Mouse (Mus musculus): ENCODE results near the gene Cdc40. TPM values are rescaled to one million over a fixed set of nuclear protein-coding genes. Genes with fewer than 3 reads are reported as not detected.
A peak's percentile ranks its signal among the peaks of the same experiment; 100 is the strongest.

Cdc40 gene
- polyA plus RNA-seq, 1 experiment: 33.7 TPM

GRCm38 (mm10) chr10:40896656-40897055 is 13.5 kb upstream of the Cdc40 start:
- Histone ChIP-seq H3K27ac (ENCODE audit: insufficient read depth, low read length) (no peak overlapping the region), H3K4me3 (ENCODE audit: insufficient read depth, low read length) (no peak overlapping the region), H3K4me1 (ENCODE audit: control insufficient read depth, insufficient read depth, low read length) (no peaks in the 10 kb centered on the region)
- TF ChIP-seq POLR2A (IDR thresholded peaks at IDR 0.05; ENCODE audit: low read depth, low read length) (no peak), CTCF (IDR thresholded peaks at IDR 0.05; ENCODE audit: borderline replicate concordance, insufficient read depth, low read length) (no peak)

GRCm38 (mm10) chr10:40895765-40896164 is 12.7 kb upstream of the Cdc40 start:
- H3K4me3 ChIP-seq (ENCODE audit: insufficient read depth, low read length): no peak overlapping the region
- H3K4me1 ChIP-seq (ENCODE audit: control insufficient read depth, insufficient read depth, low read length): no peaks in the 10 kb centered on the region
- no peak overlapping the region for H3K27ac ChIP-seq (ENCODE audit: insufficient read depth, low read length)
- TF ChIP-seq POLR2A (IDR thresholded peaks at IDR 0.05; ENCODE audit: low read depth, low read length) (no peak), CTCF (IDR thresholded peaks at IDR 0.05; ENCODE audit: borderline replicate concordance, insufficient read depth, low read length) (no peak)

- no peak for TF ChIP-seq POLR2A (IDR thresholded peaks at IDR 0.05; ENCODE audit: low read depth, low read length)
- no peak for TF ChIP-seq CTCF (IDR thresholded peaks at IDR 0.05; ENCODE audit: borderline replicate concordance, insufficient read depth, low read length)
- Histone ChIP-seq H3K27ac (ENCODE audit: insufficient read depth, low read length) (no peak overlapping the region), H3K4me1 (ENCODE audit: control insufficient read depth, insufficient read depth, low read length) (no peaks in the 10 kb centered on the region), H3K4me3 (ENCODE audit: insufficient read depth, low read length) (no peak overlapping the region)
Observed at GRCm38 (mm10) chr10:40889146-40889545, 6.0 kb upstream of the Cdc40 start.

GRCm38 (mm10) chr10:40887316-40887715 is 4.2 kb upstream of the Cdc40 start:
- Histone ChIP-seq H3K4me3 (ENCODE audit: insufficient read depth, low read length) (no peak overlapping the region), H3K27ac (ENCODE audit: insufficient read depth, low read length) (no peak overlapping the region)
- TF ChIP-seq CTCF (IDR thresholded peaks at IDR 0.05; ENCODE audit: borderline replicate concordance, insufficient read depth, low read length) (no peak), POLR2A (IDR thresholded peaks at IDR 0.05; ENCODE audit: low read depth, low read length) (no peak)

GRCm38 (mm10) chr10:40885432-40885831 is 2.3 kb upstream of the Cdc40 start:
- Histone ChIP-seq H3K4me3 (ENCODE audit: insufficient read depth, low read length) (no peak overlapping the region), H3K27ac (ENCODE audit: insufficient read depth, low read length) (no peak overlapping the region), H3K4me1 (ENCODE audit: control insufficient read depth, insufficient read depth, low read length) (no peaks in the 10 kb centered on the region; the same call in 1 of the 2 replicates)
- TF ChIP-seq CTCF (IDR thresholded peaks at IDR 0.05; ENCODE audit: borderline replicate concordance, insufficient read depth, low read length): no peak
- TF ChIP-seq POLR2A (IDR thresholded peaks at IDR 0.05; ENCODE audit: low read depth, low read length): no peak

More at GRCm38 (mm10) chr10:40887316-40887715, 4.2 kb upstream of the Cdc40 start:
- no peaks in the 10 kb centered on the region for H3K4me1 ChIP-seq (ENCODE audit: control insufficient read depth, insufficient read depth, low read length)

GRCm38 (mm10) chr10:40884279-40884806 is 1.2 kb upstream of the Cdc40 start:
- Histone ChIP-seq H3K27ac (ENCODE audit: insufficient read depth, low read length) (no peak overlapping the region), H3K4me1 (ENCODE audit: control insufficient read depth, insufficient read depth, low read length) (no peaks in the 10 kb centered on the region; the same call in 1 of the 2 replicates), H3K4me3 (ENCODE audit: insufficient read depth, low read length) (peak overlapping the region; percentile 86)
- 0 out of 2 replicates have a peak, but pooled peaks have one; percentile 13 for TF ChIP-seq CTCF (IDR thresholded peaks at IDR 0.05; ENCODE audit: borderline replicate concordance, insufficient read depth, low read length)
- TF ChIP-seq POLR2A (IDR thresholded peaks at IDR 0.05; ENCODE audit: low read depth, low read length): no peak

- H3K4me3 ChIP-seq (ENCODE audit: insufficient read depth, low read length): peak overlapping the region; percentile 86
- H3K27ac ChIP-seq (ENCODE audit: insufficient read depth, low read length): peak overlapping the region; percentile 72
- no peaks in the 10 kb centered on the region; the same call in 1 of the 2 replicates for H3K4me1 ChIP-seq (ENCODE audit: control insufficient read depth, insufficient read depth, low read length)
- TF ChIP-seq CTCF (IDR thresholded peaks at IDR 0.05; ENCODE audit: borderline replicate concordance, insufficient read depth, low read length) (no peak), POLR2A (IDR thresholded peaks at IDR 0.05; ENCODE audit: low read depth, low read length) (peak; percentile 68)
Observed at GRCm38 (mm10) chr10:40883644-40884278, 650 bp upstream of the Cdc40 start.

- Histone ChIP-seq H3K27ac (ENCODE audit: insufficient read depth, low read length) (peak overlapping the region; percentile 19; the same call in 1 of the 2 replicates), H3K4me3 (ENCODE audit: insufficient read depth, low read length) (peak overlapping the region; percentile 74), H3K4me1 (ENCODE audit: control insufficient read depth, insufficient read depth, low read length) (no peaks in the 10 kb centered on the region; the same call in 1 of the 2 replicates)
- TF ChIP-seq POLR2A (IDR thresholded peaks at IDR 0.05; ENCODE audit: low read depth, low read length) (no peak), CTCF (IDR thresholded peaks at IDR 0.05; ENCODE audit: borderline replicate concordance, insufficient read depth, low read length) (no peak)
Observed at GRCm38 (mm10) chr10:40882333-40882732, 778 bp downstream of the Cdc40 start.

GRCm38 (mm10) chr10:40881236-40881635 is 1.9 kb downstream of the Cdc40 start:
- H3K4me3 ChIP-seq (ENCODE audit: insufficient read depth, low read length): no peak overlapping the region
- TF ChIP-seq POLR2A (IDR thresholded peaks at IDR 0.05; ENCODE audit: low read depth, low read length): no peak
- no peak for TF ChIP-seq CTCF (IDR thresholded peaks at IDR 0.05; ENCODE audit: borderline replicate concordance, insufficient read depth, low read length)
- no peaks in the 10 kb centered on the region; the same call in 1 of the 2 replicates for H3K4me1 ChIP-seq (ENCODE audit: control insufficient read depth, insufficient read depth, low read length)
- peak overlapping the region; percentile 63; the same call in 1 of the 2 replicates for H3K27ac ChIP-seq (ENCODE audit: insufficient read depth, low read length)

- H3K4me1 ChIP-seq (ENCODE audit: control insufficient read depth, insufficient read depth, low read length): no peaks in the 10 kb centered on the region; the same call in 1 of the 2 replicates
- no peak overlapping the region for H3K4me3 ChIP-seq (ENCODE audit: insufficient read depth, low read length)
- TF ChIP-seq POLR2A (IDR thresholded peaks at IDR 0.05; ENCODE audit: low read depth, low read length): no peak
- no peak for TF ChIP-seq CTCF (IDR thresholded peaks at IDR 0.05; ENCODE audit: borderline replicate concordance, insufficient read depth, low read length)
- H3K27ac ChIP-seq (ENCODE audit: insufficient read depth, low read length): no peak overlapping the region
Observed at GRCm38 (mm10) chr10:40879969-40880368, 3.1 kb downstream of the Cdc40 start.

Measured in embryonic fibroblast, embryonic 13.5 days (primary cell).